Mouse (Mus musculus): ENCODE results near the gene Arhgap45.

DNA sequence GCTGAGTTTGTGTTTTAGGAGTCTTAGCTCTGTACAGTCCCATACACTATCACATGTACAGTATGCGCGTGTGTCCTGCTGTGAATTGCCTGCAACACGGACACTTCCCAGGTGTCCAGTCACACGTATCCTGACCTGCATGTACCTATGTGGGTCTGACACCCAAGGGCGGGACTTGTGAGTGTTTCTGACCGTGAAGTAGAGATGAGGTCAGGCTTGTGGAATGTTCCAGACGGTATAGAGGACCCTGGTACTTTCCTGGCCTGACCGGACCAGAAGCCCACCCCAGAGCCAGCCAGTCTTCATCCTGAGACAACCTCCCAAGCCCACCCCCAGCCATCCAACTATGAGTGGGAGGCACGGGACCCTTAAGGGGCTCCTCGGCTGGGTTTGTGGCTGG is 870 bp upstream of the Arhgap45 start:
- TF ChIP-seq POU5F1 (IDR thresholded peaks at IDR 0.05; ENCODE audit: borderline replicate concordance, low read length) = no peak
- TF ChIP-seq CTCF (conservative IDR thresholded peaks at IDR 0.05; ENCODE audit: low read length) = no peak
- TF ChIP-seq NANOG (IDR thresholded peaks at IDR 0.05; ENCODE audit: borderline replicate concordance, low read length) = no peak
